Mouse (Mus musculus): ENCODE data around the gene Tial1.

Gene Tial1

GRCm38 (mm10) chr7:128461285-128462215 is at the start of gene Tial1:
TSS of gene Tial1 (minus strand) at chr7:128461717.
- in situ Hi-C loops (cut with MboI, MseI): loop anchor here (5.0 kb wide), 1 partner anchor 231 kb away; no protein-coding TSS in a partner anchor

GRCm38 (mm10) chr7:128504091-128504490 is 42.6 kb upstream of the Tial1 start:
- in situ Hi-C loops (cut with MboI, MseI): loop anchor here (5.0 kb wide), 1 partner anchor 53 kb away; no protein-coding TSS in a partner anchor

DNA sequence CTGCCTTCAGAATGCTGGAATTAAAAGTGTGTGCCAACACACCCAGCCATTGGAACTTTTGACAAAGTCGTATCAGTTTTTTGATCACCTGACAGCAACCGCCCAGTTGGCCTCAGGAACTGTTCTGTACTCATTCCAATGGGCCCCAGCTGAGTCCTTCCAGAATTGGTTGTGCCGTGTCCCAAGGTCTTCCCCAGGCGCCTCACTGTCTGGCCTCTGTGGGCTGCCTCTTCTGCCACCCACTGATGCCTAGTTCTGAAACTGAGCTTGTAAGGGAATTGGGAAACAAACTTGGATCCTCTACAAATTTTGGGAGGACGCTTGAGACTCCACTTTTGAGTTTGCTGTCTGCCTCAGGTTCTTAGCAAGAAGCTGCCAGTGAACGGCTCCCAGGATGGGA is 38.3 kb upstream of the Tial1 start:
- in situ Hi-C loops (cut with MboI, MseI): loop anchor here (5.0 to 25.0 kb wide), 2 partner anchors 58 to 1812 kb away; no protein-coding TSS in a partner anchor

- in situ Hi-C loops (cut with MboI, MseI): loop anchor here (25.0 kb wide), 1 partner anchor 1818 kb away; no protein-coding TSS in a partner anchor
Observed at GRCm38 (mm10) chr7:128494546-128494945, 33.0 kb upstream of the Tial1 start.

GRCm38 (mm10) chr7:128488986-128489385 is 27.5 kb upstream of the Tial1 start:
- in situ Hi-C loops (cut with MboI, MseI): loop anchor here (25.0 kb wide), 1 partner anchor 1823 kb away; no protein-coding TSS in a partner anchor

DNA sequence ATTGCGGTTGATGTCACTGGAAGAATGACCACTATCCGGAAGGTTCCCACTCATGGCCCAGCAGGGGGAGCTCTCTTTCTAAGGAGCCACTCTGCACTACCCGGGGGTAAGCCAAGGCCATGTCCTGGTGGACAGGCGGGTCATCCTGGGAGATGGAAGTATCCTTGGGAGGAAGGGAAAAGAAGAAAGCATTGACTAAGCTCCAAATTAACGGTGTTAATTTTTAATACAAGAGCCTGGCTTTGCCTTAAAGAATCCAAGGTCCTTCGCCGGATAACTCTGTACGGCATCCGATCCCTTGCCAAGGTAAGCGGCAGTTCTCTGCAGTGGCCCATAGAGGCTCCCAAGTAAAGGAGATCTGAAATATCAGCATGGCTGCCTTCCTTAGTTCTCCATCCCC is 12.8 kb upstream of the Tial1 start:
- in situ Hi-C loops (cut with MboI, MseI): no loop called here

DNA sequence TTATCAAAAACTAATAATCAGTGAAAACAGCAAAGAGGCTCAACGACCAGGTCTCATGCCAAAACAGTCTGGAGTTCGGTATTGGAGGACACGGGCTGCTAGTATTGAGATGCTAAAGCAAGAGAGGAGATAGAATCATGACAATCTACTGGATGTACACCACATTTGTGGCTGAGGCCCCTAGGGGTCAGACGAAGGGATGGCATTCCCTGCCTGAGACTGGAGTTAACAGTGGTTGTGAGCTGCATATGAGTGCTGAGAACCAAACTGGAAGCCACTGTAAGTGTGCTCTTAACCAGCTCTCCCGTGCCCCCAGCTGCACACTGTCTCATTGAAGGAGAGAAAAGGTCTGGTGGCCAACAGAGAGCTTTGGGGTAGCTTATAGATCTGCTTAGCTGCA is 889 bp upstream of the Tial1 start:
- in situ Hi-C loops (cut with MboI, MseI): loop anchor here (5.0 kb wide), 1 partner anchor 230 kb away; no protein-coding TSS in a partner anchor

- in situ Hi-C loops (cut with MboI, MseI): loop anchor here (5.0 kb wide), 1 partner anchor 231 kb away; no protein-coding TSS in a partner anchor
Observed at GRCm38 (mm10) chr7:128460865-128461228, 670 bp downstream of the Tial1 start.

DNA sequence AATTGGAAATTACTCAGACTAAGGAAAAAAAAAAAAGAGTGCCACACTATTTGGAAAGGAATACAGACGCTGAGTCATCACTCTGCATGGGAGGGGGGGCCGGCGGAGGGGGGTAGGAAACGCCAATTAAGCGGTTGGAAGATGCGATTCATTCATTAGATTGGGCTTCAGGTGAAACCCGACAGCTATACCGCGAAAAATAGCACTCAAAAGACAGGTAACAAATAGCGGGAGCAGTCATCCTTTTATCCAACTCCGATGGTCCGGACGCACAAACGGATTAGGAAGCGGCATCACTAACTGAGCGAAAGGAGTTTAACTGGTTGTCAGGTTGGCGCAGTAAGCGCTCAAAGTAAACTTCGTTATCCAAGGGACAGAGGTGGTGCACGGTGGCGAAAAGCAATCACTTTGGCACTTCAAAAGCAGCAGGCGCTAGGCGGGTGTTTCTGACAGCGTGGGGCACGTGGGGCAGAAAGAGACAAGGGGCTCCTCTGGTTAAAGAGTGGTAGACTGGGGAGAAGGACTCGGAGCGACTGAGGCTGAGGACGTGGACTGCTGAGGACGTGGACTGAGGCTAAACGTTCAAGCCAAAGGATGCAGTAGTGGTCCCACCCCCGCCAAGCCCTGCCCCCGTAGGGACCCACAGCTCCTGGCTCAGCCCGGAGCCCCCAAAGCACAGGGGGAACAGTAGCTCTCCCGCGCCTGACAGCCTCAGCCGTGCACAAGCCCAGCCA is 1.2 kb downstream of the Tial1 start:
- in situ Hi-C loops (cut with MboI, MseI): loop anchor here (5.0 kb wide), 1 partner anchor 232 kb away; no protein-coding TSS in a partner anchor

- in situ Hi-C loops (cut with MboI, MseI): loop anchor here (5.0 kb wide), 1 partner anchor 233 kb away; no protein-coding TSS in a partner anchor
Observed at GRCm38 (mm10) chr7:128459791-128460130, 1.8 kb downstream of the Tial1 start.

DNA sequence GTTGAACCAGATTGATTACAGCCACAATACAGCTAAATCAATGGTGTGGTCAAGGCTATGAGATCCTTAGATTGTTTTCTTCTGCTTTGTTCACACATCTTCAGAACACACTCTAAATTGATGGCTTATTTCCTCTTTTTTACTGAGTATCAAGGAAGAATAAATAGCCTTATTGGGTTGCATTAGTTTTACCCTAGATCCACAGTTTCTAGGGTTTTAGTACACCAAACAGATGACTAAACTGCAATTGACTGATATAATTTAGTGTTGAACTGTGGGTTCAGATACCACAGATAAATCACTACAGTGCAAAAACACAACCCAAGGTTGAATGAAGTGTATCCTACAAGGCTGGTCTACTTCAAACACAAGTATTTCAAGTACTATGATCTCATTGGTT is 3.5 kb downstream of the Tial1 start:
- in situ Hi-C loops (cut with MboI, MseI): no loop called here

- in situ Hi-C loops (cut with MboI, MseI): no loop called here
Observed at GRCm38 (mm10) chr7:128452731-128453130, 8.8 kb downstream of the Tial1 start.

- in situ Hi-C loops (cut with MboI, MseI): no loop called here
Observed at GRCm38 (mm10) chr7:128440584-128440983, 20.9 kb downstream of the Tial1 start.

GRCm38 (mm10) chr7:128439251-128439650 is 22.3 kb downstream of the Tial1 start:
- in situ Hi-C loops (cut with MboI, MseI): no loop called here

DNA sequence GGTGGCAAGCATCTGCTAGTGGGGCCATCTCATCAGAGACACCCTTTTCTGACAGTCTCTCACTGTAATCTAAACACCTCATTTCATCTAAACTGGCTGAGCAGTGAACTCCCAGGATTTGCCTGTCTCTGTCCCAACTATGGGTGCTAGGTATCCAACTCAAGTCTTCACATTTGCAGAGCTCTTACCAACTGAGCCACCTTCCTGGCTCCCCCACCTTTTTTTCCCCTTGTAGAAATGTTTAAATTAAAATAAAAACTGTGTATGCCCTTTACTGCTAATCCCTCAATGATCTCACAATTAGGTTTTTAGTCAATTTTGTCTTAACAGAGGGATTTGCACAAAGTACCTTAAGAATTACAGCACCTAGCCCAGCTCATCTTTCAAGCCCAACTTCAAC is 23.4 kb downstream of the Tial1 start:
- in situ Hi-C loops (cut with MboI, MseI): no loop called here

- in situ Hi-C loops (cut with MboI, MseI): no loop called here
Observed at GRCm38 (mm10) chr7:128433213-128433612, 28.3 kb downstream of the Tial1 start.

DNA sequence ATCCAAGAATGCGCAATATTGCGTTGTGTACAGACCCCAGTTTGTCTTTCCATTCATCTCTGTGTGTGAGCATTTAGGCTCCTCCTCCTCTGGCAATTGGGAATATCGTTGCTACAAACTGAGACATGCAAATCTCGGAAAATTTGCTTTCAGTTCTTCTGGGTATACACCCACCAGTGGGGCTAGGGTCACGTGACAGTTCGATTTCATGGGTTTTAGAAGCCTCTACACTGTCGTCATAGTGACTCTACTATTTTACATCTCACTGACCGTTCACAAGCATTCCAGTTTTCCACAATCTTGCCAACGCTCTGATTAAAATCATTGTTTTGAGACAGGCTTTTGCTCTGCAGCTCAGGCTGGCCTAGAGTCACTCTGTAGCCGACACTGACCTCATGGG is 28.9 kb downstream of the Tial1 start:
- in situ Hi-C loops (cut with MboI, MseI): no loop called here

GRCm38 (mm10) chr7:128422491-128422890 is 39.0 kb downstream of the Tial1 start:
- in situ Hi-C loops (cut with MboI, MseI): no loop called here

DNA sequence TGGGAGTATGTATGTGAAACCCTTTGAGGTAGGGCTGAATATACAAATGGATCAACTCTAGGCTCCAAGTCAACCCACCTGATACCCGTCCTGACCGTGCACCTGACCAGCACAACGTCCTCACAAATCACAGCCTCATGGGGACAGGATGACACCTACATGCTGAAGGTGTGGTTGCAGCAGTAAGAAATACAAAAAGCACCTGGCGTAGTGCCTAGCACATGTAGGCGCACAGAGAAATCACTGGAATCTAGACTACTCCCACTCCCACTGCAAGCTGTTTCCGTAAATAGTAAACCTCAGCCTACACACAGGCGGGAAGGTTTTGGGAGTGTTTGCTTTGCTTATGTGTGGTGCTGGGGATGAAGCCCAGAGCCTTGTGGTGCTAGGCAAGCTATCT is 39.8 kb downstream of the Tial1 start:
- in situ Hi-C loops (cut with MboI, MseI): no loop called here

- in situ Hi-C loops (cut with MboI, MseI): no loop called here
Observed at GRCm38 (mm10) chr7:128419690-128420089, 41.8 kb downstream of the Tial1 start.

- in situ Hi-C loops (cut with MboI, MseI): no loop called here
Observed at GRCm38 (mm10) chr7:128417930-128418779, 43.4 kb downstream of the Tial1 start, which contains the start of gene Rgs10. TSS of gene Rgs10 (minus strand) at chr7:128418758.

Measured in T-helper 2 cell (primary cell).